Mouse (Mus musculus) midbrain, embryonic 14.5 days (tissue): ENCODE measurements around the gene Ttc3. TPM values are rescaled to one million over a fixed set of nuclear protein-coding genes. Genes with fewer than 3 reads are reported as not detected.
"Not testable (repeated sequence)": the region's sequence is repeated elsewhere in the genome, so short reads cannot be mapped to it uniquely, and the experiment has no call there.

ENCODE experiments used
- ATAC-seq: fragments of 200-750 bp; cut with Nextera tagmentation; 2 replicates; pipeline ENCODE4 v1.8.0; 2017; ENCODE audit warnings: moderate number of reproducible peaks, moderate library complexity; ENCODE audit not compliant: low FRiP score, low TSS enrichment
- DNase-seq: peaks from one replicate; pipeline ENCODE4 v3.0.0-alpha.2; 2015
- H3K27ac ChIP-seq: fragments of 300-500 bp; sonication (generic); replicated peaks from 2 replicates; pipeline ENCODE4 v1.5.1; 2014; ENCODE audit warnings: mild to moderate bottlenecking, low read depth, low read length, moderate library complexity
- H3K27me3 ChIP-seq: fragments of 300-500 bp; sonication (generic); 2 replicates; pipeline ENCODE4 v1.6.1; 2014; ENCODE audit warnings: low read length, control low read depth, mixed read lengths; ENCODE audit not compliant: control insufficient read depth, insufficient read depth
- H3K36me3 ChIP-seq: fragments of 300-500 bp; sonication (generic); 2 replicates; pipeline ENCODE4 v1.6.1; 2014; ENCODE audit warnings: low read length, control low read depth; ENCODE audit not compliant: control insufficient read depth, insufficient read depth
- H3K4me1 ChIP-seq: fragments of 300-500 bp; sonication (generic); 2 replicates; pipeline ENCODE4 v1.6.1; 2014; ENCODE audit warnings: mild to moderate bottlenecking, antibody characterized with exemption, low read length, control low read depth; ENCODE audit not compliant: control insufficient read depth, insufficient read depth
- H3K4me2 ChIP-seq: fragments of 300-500 bp; sonication (generic); 2 replicates; pipeline ENCODE4 v1.6.1; 2014; ENCODE audit warnings: mild to moderate bottlenecking, low read length, moderate library complexity
- H3K4me3 ChIP-seq: fragments of 300-500 bp; sonication (generic); replicated peaks from 2 replicates; pipeline ENCODE4 v1.5.1; 2014; ENCODE audit warnings: low read depth, low read length
- H3K9ac ChIP-seq: fragments of 300-500 bp; sonication (generic); replicated peaks from 2 replicates; pipeline ENCODE4 v1.6.1; 2014; ENCODE audit warnings: mild to moderate bottlenecking, low read length, moderate library complexity
- H3K9me3 ChIP-seq: fragments of 300-500 bp; sonication (generic); 2 replicates; pipeline ENCODE4 v1.6.1; 2016; ENCODE audit warnings: low read length, control low read depth, mixed read lengths; ENCODE audit not compliant: control insufficient read depth
- WGBS: fragments of 180-500 bp; shearing (Covaris S2); extraction: QIAGEN DNeasy Blood & Tissue Kit; methylation state at CpG from one replicate; pipeline ENCODE4 v1.1.7; 2014; 5-methylcytosine and 5-hydroxymethylcytosine counted together
- polyA plus RNA-seq: library from polyadenylated mRNA; unstranded; fragments of >200 nt; fragmentation: Nextera tagmentation; extraction: Ambion mirVana; gene quantifications from 2 replicates; pipeline ENCODE4 v1.2.1, GENCODE M21; 2014

Gene Ttc3
- polyA plus RNA-seq, 1 experiment from 2014 or later, result 1,144 TPM

- WGBS, result 86% methylated on average over 5 of the region's 5 CpGs
- no peaks in the 10 kb centered on the region for H3K4me1 ChIP-seq
- no peak overlapping the region for H3K4me2 ChIP-seq
- H3K4me3 ChIP-seq, result no peak overlapping the region
- H3K27ac ChIP-seq, result no peak overlapping the region
- DNase-seq (no peak), ATAC-seq (no peak)
- H3K9me3 ChIP-seq, result no peaks in the 10 kb centered on the region
- H3K9ac ChIP-seq, result no peak overlapping the region
- H3K27me3 ChIP-seq, result no peaks in the 10 kb centered on the region
- no peaks in the 10 kb centered on the region for H3K36me3 ChIP-seq
Observed at GRCm38 (mm10) chr16:94487341-94487740, 116.9 kb downstream of the Ttc3 start.

GRCm38 (mm10) chr16:94489326-94489725 is 118.9 kb downstream of the Ttc3 start:
- Histone ChIP-seq H3K4me2 (no peak overlapping the region), H3K27me3 (no peaks in the 10 kb centered on the region), H3K9me3 (no peaks in the 10 kb centered on the region), H3K4me1 (no peaks in the 10 kb centered on the region), H3K27ac (no peak overlapping the region), H3K36me3 (0 out of 2 replicates have a peak, but pooled peaks cover 4% of the 10 kb centered on the region), H3K4me3 (no peak overlapping the region), H3K9ac (no peak overlapping the region)
- 94% methylated on average over 5 of the region's 5 CpGs for WGBS
- ATAC-seq (no peak), DNase-seq (no peak)

GRCm38 (mm10) chr16:94497176-94497575 is 126.8 kb downstream of the Ttc3 start:
- H3K27ac ChIP-seq, H3K27me3 ChIP-seq, H3K9ac ChIP-seq, H3K4me1 ChIP-seq, H3K4me3 ChIP-seq, H3K4me2 ChIP-seq, DNase-seq, ATAC-seq, H3K9me3 ChIP-seq: not testable (repeated sequence)
- peaks cover 68% of the 10 kb centered on the region for H3K36me3 ChIP-seq
- WGBS, result 96% methylated on average over 7 of the region's 7 CpGs

GRCm38 (mm10) chr16:94497911-94498310 is 127.5 kb downstream of the Ttc3 start:
- WGBS, result 92% methylated on average over 5 of the region's 5 CpGs

GRCm38 (mm10) chr16:94504192-94504591 is 133.8 kb downstream of the Ttc3 start:
- DNase-seq, result no peak
- 93% methylated on average over 5 of the region's 5 CpGs for WGBS
- peaks cover 70% of the 10 kb centered on the region for H3K36me3 ChIP-seq

More at GRCm38 (mm10) chr16:94497911-94498310, 127.5 kb downstream of the Ttc3 start:
- H3K27me3 ChIP-seq, result no peaks in the 10 kb centered on the region
- no peak for DNase-seq
- H3K9me3 ChIP-seq, result no peaks in the 10 kb centered on the region
- H3K36me3 ChIP-seq, result peaks cover 76% of the 10 kb centered on the region
- H3K4me3 ChIP-seq, result no peak overlapping the region
- no peak for ATAC-seq
- H3K4me2 ChIP-seq, result no peak overlapping the region
- H3K27ac ChIP-seq, result no peak overlapping the region
- H3K9ac ChIP-seq, result no peak overlapping the region
- no peaks in the 10 kb centered on the region for H3K4me1 ChIP-seq

GRCm38 (mm10) chr16:94507071-94507470 is 136.7 kb downstream of the Ttc3 start:
- Histone ChIP-seq H3K9me3 (no peaks in the 10 kb centered on the region), H3K4me3 (no peak overlapping the region), H3K27ac (no peak overlapping the region), H3K4me2 (no peak overlapping the region), H3K4me1 (no peaks in the 10 kb centered on the region), H3K9ac (no peak overlapping the region), H3K27me3 (no peaks in the 10 kb centered on the region), H3K36me3 (peaks cover 59% of the 10 kb centered on the region)
- no peak for DNase-seq
- no peak for ATAC-seq
- WGBS, result 96% methylated on average over 2 of the region's 2 CpGs

More at GRCm38 (mm10) chr16:94504192-94504591, 133.8 kb downstream of the Ttc3 start:
- H3K4me1 ChIP-seq, result no peaks in the 10 kb centered on the region
- H3K9me3 ChIP-seq, result no peaks in the 10 kb centered on the region
- no peak overlapping the region for H3K4me3 ChIP-seq
- ATAC-seq, result no peak
- H3K27me3 ChIP-seq, result no peaks in the 10 kb centered on the region
- no peak overlapping the region for H3K4me2 ChIP-seq
- H3K9ac ChIP-seq, result no peak overlapping the region
- H3K27ac ChIP-seq, result no peak overlapping the region

GRCm38 (mm10) chr16:94508769-94509168 is 138.4 kb downstream of the Ttc3 start:
- no peaks in the 10 kb centered on the region for H3K9me3 ChIP-seq
- H3K27ac ChIP-seq, result no peak overlapping the region
- no peaks in the 10 kb centered on the region for H3K27me3 ChIP-seq
- H3K9ac ChIP-seq, result no peak overlapping the region
- peaks cover 46% of the 10 kb centered on the region for H3K36me3 ChIP-seq
- DNase-seq (no peak), ATAC-seq (no peak)
- H3K4me2 ChIP-seq, result no peak overlapping the region
- H3K4me1 ChIP-seq, result no peaks in the 10 kb centered on the region
- WGBS, result 96% methylated on average over 8 of the region's 8 CpGs
- no peak overlapping the region for H3K4me3 ChIP-seq

GRCm38 (mm10) chr16:94509983-94510382 is 139.6 kb downstream of the Ttc3 start:
- Histone ChIP-seq H3K4me2 (no peak overlapping the region), H3K27me3 (no peaks in the 10 kb centered on the region), H3K27ac (no peak overlapping the region), H3K36me3 (peaks cover 35% of the 10 kb centered on the region), H3K9ac (no peak overlapping the region), H3K4me3 (no peak overlapping the region), H3K4me1 (no peaks in the 10 kb centered on the region), H3K9me3 (no peaks in the 10 kb centered on the region)
- 80% methylated on average over 2 of the region's 2 CpGs for WGBS
- ATAC-seq (no peak), DNase-seq (no peak)

- Histone ChIP-seq H3K27me3 (no peaks in the 10 kb centered on the region), H3K27ac (no peak overlapping the region), H3K36me3 (peaks cover 9% of the 10 kb centered on the region; the same call in 1 of the 2 replicates), H3K4me1 (no peaks in the 10 kb centered on the region), H3K9me3 (no peaks in the 10 kb centered on the region), H3K4me3 (no peak overlapping the region), H3K4me2 (no peak overlapping the region), H3K9ac (no peak overlapping the region)
- WGBS, result 90% methylated on average over 2 of the region's 2 CpGs
- ATAC-seq (no peak), DNase-seq (no peak)
Observed at GRCm38 (mm10) chr16:94517606-94518005, 147.2 kb downstream of the Ttc3 start.
